Mouse (Mus musculus) stomach, postnatal 0 days (tissue): Measurements from ENCODE around the gene Pick1.

Experiments used
- CTCF ChIP-seq: IDR thresholded peaks from 2 replicates; pipeline ENCODE4 v1.5.1; 2016; ENCODE audit warnings: antibody characterized with exemption, low read depth, mild to moderate bottlenecking, moderate library complexity
- EP300 ChIP-seq: optimal IDR thresholded peaks from 2 replicates; pipeline ENCODE3; 2016; ENCODE audit warnings: antibody characterized with exemption

DNA sequence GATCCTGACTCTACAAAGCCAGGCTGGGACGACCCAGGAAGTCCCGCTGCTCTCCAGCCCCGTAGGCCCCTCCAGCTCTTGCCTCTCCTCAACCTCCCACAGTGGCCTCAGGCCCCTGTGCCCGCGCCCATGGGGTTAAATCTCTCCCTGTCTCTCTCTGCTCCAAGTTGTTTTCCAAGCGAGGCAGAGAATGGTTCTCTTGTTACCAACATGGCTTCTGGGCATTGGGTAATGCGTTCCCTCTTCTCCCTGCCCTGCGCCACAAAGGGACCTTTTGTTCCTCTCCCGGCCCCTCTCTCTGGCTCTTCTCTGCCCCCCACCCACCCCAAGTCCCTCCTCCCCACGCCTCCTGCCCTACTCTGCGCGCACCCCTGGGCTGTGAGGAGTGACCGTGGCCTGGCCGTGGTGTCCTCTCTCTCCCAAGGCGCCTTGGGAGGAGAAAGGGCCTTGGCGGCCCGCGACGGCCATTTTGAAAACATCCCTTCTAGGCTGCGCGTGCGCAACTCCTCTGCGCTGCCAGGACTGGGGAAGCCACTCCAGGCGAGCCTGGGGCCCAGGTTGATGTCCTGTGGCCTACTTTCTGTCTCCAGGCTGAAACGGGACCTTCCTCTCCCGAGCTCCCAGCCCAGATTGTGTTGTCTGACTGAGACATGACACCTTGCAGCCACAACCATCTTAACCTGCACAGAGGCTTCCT is 16.1 kb upstream of the Pick1 start:
- TF ChIP-seq CTCF (no peak), EP300 (no peak)
